Mouse (Mus musculus): ENCODE results near the gene Hivep2.

Hivep2 gene

GRCm38 (mm10) chr10:14081824-14082223 is 115.9 kb downstream of the Hivep2 start:
- DNase-seq (ENCODE audit: low read depth, low spot score) = no peak

GRCm38 (mm10) chr10:14082275-14082674 is 116.4 kb downstream of the Hivep2 start:
- DNase-seq (ENCODE audit: low read depth, low spot score) = no peak

GRCm38 (mm10) chr10:14085241-14085659 is 119.4 kb downstream of the Hivep2 start:
- peak; percentile 66 for DNase-seq (ENCODE audit: low read depth, low spot score)

GRCm38 (mm10) chr10:14085882-14086515 is 120.1 kb downstream of the Hivep2 start:
- DNase-seq (ENCODE audit: low read depth, low spot score) = peak; percentile 88

GRCm38 (mm10) chr10:14087316-14087715 is 121.4 kb downstream of the Hivep2 start:
- peak; percentile 43 for DNase-seq (ENCODE audit: low read depth, low spot score)

- peak; percentile 49 for DNase-seq (ENCODE audit: low read depth, low spot score)
Measured at GRCm38 (mm10) chr10:14089488-14089887, 123.6 kb downstream of the Hivep2 start.

- DNase-seq (ENCODE audit: low read depth, low spot score) = peak; percentile 46
Measured at GRCm38 (mm10) chr10:14094033-14094432, 128.2 kb downstream of the Hivep2 start.

- no peak for DNase-seq (ENCODE audit: low read depth, low spot score)
Measured at GRCm38 (mm10) chr10:14096045-14096444, 130.2 kb downstream of the Hivep2 start.

GRCm38 (mm10) chr10:14099182-14099581 is 133.3 kb downstream of the Hivep2 start:
- DNase-seq (ENCODE audit: low read depth, low spot score) = no peak

- no peak for DNase-seq (ENCODE audit: low read depth, low spot score)
Measured at GRCm38 (mm10) chr10:14100041-14100440, 134.2 kb downstream of the Hivep2 start.

- DNase-seq (ENCODE audit: low read depth, low spot score) = no peak
Measured at GRCm38 (mm10) chr10:14100847-14101246, 135.0 kb downstream of the Hivep2 start.

- DNase-seq (ENCODE audit: low read depth, low spot score) = no peak
Measured at GRCm38 (mm10) chr10:14101966-14102365, 136.1 kb downstream of the Hivep2 start.

- DNase-seq (ENCODE audit: low read depth, low spot score) = no peak
Measured at GRCm38 (mm10) chr10:14107980-14108671, 142.3 kb downstream of the Hivep2 start.

- DNase-seq (ENCODE audit: low read depth, low spot score) = peak; percentile 64
Measured at GRCm38 (mm10) chr10:14115846-14116245, 150.0 kb downstream of the Hivep2 start.

GRCm38 (mm10) chr10:14116978-14117377 is 151.1 kb downstream of the Hivep2 start:
- peak; percentile 53 for DNase-seq (ENCODE audit: low read depth, low spot score)

GRCm38 (mm10) chr10:14119201-14119600 is 153.3 kb downstream of the Hivep2 start:
- DNase-seq (ENCODE audit: low read depth, low spot score) = no peak

- DNase-seq (ENCODE audit: low read depth, low spot score) = no peak
Measured at GRCm38 (mm10) chr10:14120512-14120911, 154.6 kb downstream of the Hivep2 start.

- no peak for DNase-seq (ENCODE audit: low read depth, low spot score)
Measured at GRCm38 (mm10) chr10:14127826-14128225, 162.0 kb downstream of the Hivep2 start.

- no peak for DNase-seq (ENCODE audit: low read depth, low spot score)
Measured at GRCm38 (mm10) chr10:14130270-14130669, 164.4 kb downstream of the Hivep2 start.

GRCm38 (mm10) chr10:14131307-14131706 is 165.4 kb downstream of the Hivep2 start:
- no peak for DNase-seq (ENCODE audit: low read depth, low spot score)

- no peak for DNase-seq (ENCODE audit: low read depth, low spot score)
Measured at GRCm38 (mm10) chr10:14132061-14132460, 166.2 kb downstream of the Hivep2 start.

- DNase-seq (ENCODE audit: low read depth, low spot score) = no peak
Measured at GRCm38 (mm10) chr10:14132937-14133336, 167.1 kb downstream of the Hivep2 start.

GRCm38 (mm10) chr10:14138663-14139062 is 172.8 kb downstream of the Hivep2 start:
- DNase-seq (ENCODE audit: low read depth, low spot score) = no peak
